ENCODE assay signal across 21 mouse cellular contexts in genomic region chr6:99946481-99946880, GRCm38 (mm10).
"Had no signal": no experiment of that assay in that cellular context is flagged by ENCODE, and none has a peak within 500 bp of the region (broad histone marks: within the 10 kb centered on the region; RNA-seq: fewer than 3 reads in every experiment).

No protein-coding gene starts in this region.

- H3K27me3 ChIP-seq: liver, embryonic 13.5 days; liver, embryonic 15.5 days had no signal

- DNase-seq: liver, embryonic 13.5 days; liver, postnatal 0 days; lung, embryonic 14.5 days; lung, postnatal 10 days; midbrain, embryonic 14.5 days; retina, postnatal 1 day; right cerebral cortex, adult 18-20 months; right cerebral cortex, postnatal 25 days; right cerebral cortex, postnatal 4 days; spleen, adult 18-20 months; thymus, adult 18-20 months; thymus, postnatal 14 days; thymus, postnatal 36 days had no signal

- H3K4me3 ChIP-seq: liver, embryonic 13.5 days; liver, embryonic 15.5 days; midbrain, embryonic 10.5 days; midbrain, embryonic 12.5 days; myocyte; neural tube, embryonic 13.5 days; neural tube, embryonic 15.5 days had no signal

- H3K9me3 ChIP-seq: liver, embryonic 13.5 days; liver, embryonic 15.5 days; midbrain, embryonic 10.5 days; midbrain, embryonic 12.5 days; neural tube, embryonic 13.5 days; neural tube, embryonic 15.5 days had no signal

- H3K36me3 ChIP-seq: liver, embryonic 13.5 days; liver, embryonic 15.5 days; midbrain, embryonic 10.5 days; midbrain, embryonic 12.5 days; neural tube, embryonic 13.5 days; neural tube, embryonic 15.5 days had no signal

- H3K4me1 ChIP-seq: liver, embryonic 13.5 days; liver, embryonic 15.5 days; neural tube, embryonic 13.5 days; neural tube, embryonic 15.5 days had no signal

- ATAC-seq: liver, postnatal 0 days; midbrain, embryonic 16.5 days had no signal

- H3K4me2 ChIP-seq: liver, embryonic 13.5 days; liver, embryonic 15.5 days; lung, embryonic 14.5 days; midbrain, embryonic 12.5 days; neural tube, embryonic 13.5 days; neural tube, embryonic 15.5 days had no signal

- H3K27ac ChIP-seq: liver, embryonic 13.5 days; liver, embryonic 15.5 days; macrophage; midbrain, embryonic 10.5 days; midbrain, embryonic 12.5 days; neural tube, embryonic 13.5 days; neural tube, embryonic 15.5 days had no signal

- H3K9ac ChIP-seq: liver, embryonic 13.5 days; liver, embryonic 15.5 days; liver, postnatal 0 days; lung, embryonic 14.5 days; midbrain, embryonic 12.5 days; neural tube, embryonic 13.5 days; neural tube, embryonic 15.5 days had no signal
